Mouse (Mus musculus): ENCODE measurements around the gene Dnajc6. TPM values are rescaled to one million over a fixed set of nuclear protein-coding genes. Genes with fewer than 3 reads are reported as not detected.

The Dnajc6 gene
- 0.58 TPM in 1 of 3 replicates, not detected in the others for total RNA-seq (2017)

- ATAC-seq (replicated peaks; ENCODE audit: insufficient number of reproducible peaks, low FRiP score, low TSS enrichment, poor library complexity, severe bottlenecking): no peak
Observed at GRCm38 (mm10) chr4:101496534-101497237, at the start of gene Dnajc6. Dnajc6 (plus strand) TSS chr4:101496648.

- no peak for ATAC-seq (replicated peaks; ENCODE audit: insufficient number of reproducible peaks, low FRiP score, low TSS enrichment, poor library complexity, severe bottlenecking)
Observed at GRCm38 (mm10) chr4:101448701-101449100, 47.7 kb upstream of the Dnajc6 start.

GRCm38 (mm10) chr4:101449344-101449743 lies 47.1 kb upstream of the Dnajc6 start:
- no peak for ATAC-seq (replicated peaks; ENCODE audit: insufficient number of reproducible peaks, low FRiP score, low TSS enrichment, poor library complexity, severe bottlenecking)

DNA sequence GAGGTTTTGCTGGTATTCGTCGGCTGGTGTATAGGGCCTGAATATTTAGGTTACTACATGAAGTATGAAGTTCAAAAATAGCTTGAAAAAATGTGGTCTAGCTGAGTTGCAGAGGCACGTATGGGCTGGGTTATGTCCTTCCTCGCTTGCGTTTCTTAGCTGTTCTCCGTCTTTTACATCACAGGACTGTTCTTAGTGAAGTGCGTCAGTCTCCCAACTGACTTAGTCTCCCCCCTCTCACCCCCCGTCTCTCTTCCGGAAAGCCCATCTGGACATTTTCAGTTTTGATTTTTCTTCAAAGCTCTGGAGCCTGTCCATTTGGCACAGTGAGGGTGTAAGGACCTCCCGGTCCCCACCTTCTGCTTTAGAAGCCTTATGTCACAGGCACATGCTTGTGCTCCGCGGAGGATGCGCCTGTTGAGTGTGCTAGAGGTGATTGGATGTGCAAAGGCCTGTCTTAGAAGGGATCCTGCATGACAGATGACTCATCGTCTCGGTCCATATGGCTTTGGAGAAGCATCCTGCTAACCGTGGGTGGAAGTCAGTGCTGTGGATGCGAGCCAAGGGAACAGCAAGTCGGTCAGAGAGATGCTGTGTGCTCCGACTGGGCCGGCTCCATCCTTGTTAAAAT lies 46.2 kb upstream of the Dnajc6 start:
- ATAC-seq (replicated peaks; ENCODE audit: insufficient number of reproducible peaks, low FRiP score, low TSS enrichment, poor library complexity, severe bottlenecking): no peak

GRCm38 (mm10) chr4:101451089-101451488 lies 45.4 kb upstream of the Dnajc6 start:
- ATAC-seq (replicated peaks; ENCODE audit: insufficient number of reproducible peaks, low FRiP score, low TSS enrichment, poor library complexity, severe bottlenecking): no peak

- ATAC-seq (replicated peaks; ENCODE audit: insufficient number of reproducible peaks, low FRiP score, low TSS enrichment, poor library complexity, severe bottlenecking): no peak
Observed at GRCm38 (mm10) chr4:101452829-101453228, 43.6 kb upstream of the Dnajc6 start.

DNA sequence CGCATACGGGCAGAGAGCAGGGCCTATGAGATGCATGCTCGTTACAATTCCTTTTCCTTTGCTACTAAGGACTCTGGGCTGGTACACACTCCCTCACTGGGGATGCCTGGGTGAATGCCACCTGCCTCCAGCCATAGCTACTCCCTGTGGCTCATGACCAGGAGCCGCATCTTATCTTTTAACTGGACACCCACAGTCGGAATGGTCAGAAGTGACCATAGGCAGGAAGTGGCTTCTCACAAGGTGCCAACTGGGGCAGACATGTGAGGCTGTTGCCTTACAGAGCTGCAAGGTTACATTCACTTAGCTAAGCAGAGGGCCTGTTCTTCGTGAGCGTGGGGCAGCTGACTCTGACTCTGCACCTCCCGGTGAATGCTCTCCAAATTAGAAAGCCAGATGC lies 39.3 kb upstream of the Dnajc6 start:
- ATAC-seq (replicated peaks; ENCODE audit: insufficient number of reproducible peaks, low FRiP score, low TSS enrichment, poor library complexity, severe bottlenecking): no peak

- no peak for ATAC-seq (replicated peaks; ENCODE audit: insufficient number of reproducible peaks, low FRiP score, low TSS enrichment, poor library complexity, severe bottlenecking)
Observed at GRCm38 (mm10) chr4:101458341-101458740, 38.1 kb upstream of the Dnajc6 start.

- ATAC-seq (replicated peaks; ENCODE audit: insufficient number of reproducible peaks, low FRiP score, low TSS enrichment, poor library complexity, severe bottlenecking): no peak
Observed at GRCm38 (mm10) chr4:101459358-101459757, 37.1 kb upstream of the Dnajc6 start.

DNA sequence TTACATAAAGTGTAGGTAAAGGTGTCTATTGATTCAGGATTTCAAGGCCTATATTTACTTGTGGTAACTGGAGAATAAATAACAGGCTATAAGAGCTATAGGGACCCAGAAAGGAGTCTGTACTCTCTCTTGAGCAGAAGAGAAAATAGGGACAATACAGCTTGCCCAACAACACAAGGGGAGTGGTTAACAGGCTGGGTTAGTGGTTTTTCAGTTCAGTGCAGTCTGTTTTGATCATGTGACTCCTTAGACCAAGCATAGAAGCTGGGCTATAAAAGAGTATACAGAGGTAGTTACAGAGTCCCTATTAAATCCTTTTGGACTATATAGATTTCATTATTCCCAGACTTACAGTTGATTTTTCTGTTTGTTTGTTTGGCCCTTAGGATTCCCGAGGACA lies 36.3 kb upstream of the Dnajc6 start:
- no peak for ATAC-seq (replicated peaks; ENCODE audit: insufficient number of reproducible peaks, low FRiP score, low TSS enrichment, poor library complexity, severe bottlenecking)

DNA sequence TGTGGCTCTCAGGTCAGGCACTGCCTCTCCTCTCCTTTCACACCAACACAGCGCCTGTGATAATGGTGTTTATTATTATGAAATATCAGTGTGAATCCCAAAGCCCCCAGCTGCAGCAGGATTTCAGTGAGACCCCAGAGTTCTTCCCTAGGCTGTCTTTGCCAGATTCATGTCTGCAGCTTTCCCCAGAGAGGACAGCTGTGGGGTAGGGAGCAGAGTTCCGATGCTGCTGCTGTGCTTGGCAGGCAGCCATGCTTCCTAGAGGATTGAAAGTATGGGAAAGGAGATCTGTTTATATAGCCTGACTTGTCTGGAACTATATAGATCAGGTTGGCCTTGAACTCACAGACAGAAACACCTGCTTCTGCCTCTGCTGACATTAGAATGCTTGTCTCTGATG lies 34.4 kb upstream of the Dnajc6 start:
- ATAC-seq (replicated peaks; ENCODE audit: insufficient number of reproducible peaks, low FRiP score, low TSS enrichment, poor library complexity, severe bottlenecking): no peak

- ATAC-seq (replicated peaks; ENCODE audit: insufficient number of reproducible peaks, low FRiP score, low TSS enrichment, poor library complexity, severe bottlenecking): no peak
Observed at GRCm38 (mm10) chr4:101466264-101466663, 30.2 kb upstream of the Dnajc6 start.

GRCm38 (mm10) chr4:101469242-101469641 lies 27.2 kb upstream of the Dnajc6 start:
- ATAC-seq (replicated peaks; ENCODE audit: insufficient number of reproducible peaks, low FRiP score, low TSS enrichment, poor library complexity, severe bottlenecking): no peak

DNA sequence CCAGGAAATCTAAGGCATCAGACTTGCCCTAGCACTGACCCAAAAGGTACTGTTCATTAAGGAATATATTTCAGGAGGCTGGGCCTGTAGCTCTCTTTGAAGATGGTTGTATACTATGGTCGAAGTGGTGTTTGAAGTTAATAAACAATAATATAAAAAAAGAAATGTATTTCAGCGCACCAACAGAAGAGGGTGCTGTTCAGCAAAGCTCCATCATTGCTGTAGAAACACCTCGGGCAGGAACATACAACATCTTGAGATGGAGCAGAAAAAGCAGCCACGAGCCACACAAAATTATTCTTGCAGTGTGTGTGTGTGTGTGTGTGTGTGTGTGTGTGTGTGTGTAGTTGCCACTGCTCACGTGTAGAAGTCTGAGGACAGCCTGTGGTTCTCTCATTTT lies 25.9 kb upstream of the Dnajc6 start:
- ATAC-seq (replicated peaks; ENCODE audit: insufficient number of reproducible peaks, low FRiP score, low TSS enrichment, poor library complexity, severe bottlenecking): no peak

DNA sequence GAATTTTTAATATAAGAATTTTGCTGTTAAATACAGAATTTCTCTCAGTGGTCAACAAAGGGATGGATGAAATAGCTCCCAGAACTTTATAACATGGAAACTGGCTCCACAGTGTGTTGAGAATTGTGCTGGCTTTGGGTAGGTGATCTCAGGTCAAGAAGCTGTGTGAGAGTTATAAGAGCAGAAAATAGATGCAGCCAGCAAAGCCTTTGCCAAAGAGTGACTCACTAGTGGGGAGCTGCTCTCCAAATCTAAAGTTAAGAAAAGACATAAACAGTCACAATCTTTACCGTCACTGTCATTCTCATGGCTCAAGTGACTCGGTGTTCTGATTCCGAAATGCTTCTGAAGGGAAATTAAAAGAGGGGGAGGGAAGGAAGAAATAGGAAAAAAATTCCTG lies 23.7 kb upstream of the Dnajc6 start:
- no peak for ATAC-seq (replicated peaks; ENCODE audit: insufficient number of reproducible peaks, low FRiP score, low TSS enrichment, poor library complexity, severe bottlenecking)

GRCm38 (mm10) chr4:101490320-101490917 lies 6.0 kb upstream of the Dnajc6 start:
- no peak for ATAC-seq (replicated peaks; ENCODE audit: insufficient number of reproducible peaks, low FRiP score, low TSS enrichment, poor library complexity, severe bottlenecking)

- ATAC-seq (replicated peaks; ENCODE audit: insufficient number of reproducible peaks, low FRiP score, low TSS enrichment, poor library complexity, severe bottlenecking): no peak
Observed at GRCm38 (mm10) chr4:101491704-101492103, 4.7 kb upstream of the Dnajc6 start.

GRCm38 (mm10) chr4:101493611-101494197 lies 2.7 kb upstream of the Dnajc6 start:
- no peak for ATAC-seq (replicated peaks; ENCODE audit: insufficient number of reproducible peaks, low FRiP score, low TSS enrichment, poor library complexity, severe bottlenecking)

GRCm38 (mm10) chr4:101496188-101496533 lies 287 bp upstream of the Dnajc6 start:
- ATAC-seq (replicated peaks; ENCODE audit: insufficient number of reproducible peaks, low FRiP score, low TSS enrichment, poor library complexity, severe bottlenecking): no peak

DNA sequence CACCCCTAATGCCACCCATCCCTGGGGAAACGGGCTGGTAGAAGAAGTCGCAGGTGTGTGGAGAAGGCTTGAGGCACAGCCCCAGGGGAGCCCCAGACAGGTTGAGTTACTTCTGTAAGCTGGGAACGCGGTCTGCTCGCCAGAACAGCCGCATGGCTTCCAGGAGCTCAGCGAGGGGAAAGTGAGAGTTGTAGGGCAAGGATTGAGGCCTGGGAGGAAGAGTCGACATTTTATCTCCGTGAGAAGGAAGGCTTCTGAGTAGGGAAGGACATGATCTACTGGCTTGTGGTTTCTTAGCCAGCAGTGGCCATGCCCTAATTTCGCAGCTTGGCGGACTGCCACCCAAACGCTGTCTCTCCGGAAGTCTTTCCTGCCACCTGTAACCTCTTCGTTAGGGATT lies 888 bp downstream of the Dnajc6 start:
- ATAC-seq (replicated peaks; ENCODE audit: insufficient number of reproducible peaks, low FRiP score, low TSS enrichment, poor library complexity, severe bottlenecking): no peak

All from monocyte, adult 5-6 weeks (primary cell).